Mouse (Mus musculus) mouse embryonic stem cell (cell line): Measurements from ENCODE around the gene Olfr262.
"Not testable (repeated sequence)": the region's sequence is repeated elsewhere in the genome, so short reads cannot be mapped to it uniquely, and the experiment has no call there.

Source experiments
- in situ Hi-C, 2 experiments: fragments of 300-500 bp; cut with MboI; formaldehyde crosslinking; loops; 1 replicate in 1 of 2; 3 replicates in 1 of 2; pipeline ENCODE4 v1.14.3; 2019 to 2020; ENCODE audit warnings: low sequenced_read_pairs in 2 of 2, low pct_unique_long_range_greater_than_20kb in 1 of 2, mixed read lengths in 1 of 2; ENCODE audit not compliant: unreplicated experiment in 1 of 2

Gene Olfr262

DNA sequence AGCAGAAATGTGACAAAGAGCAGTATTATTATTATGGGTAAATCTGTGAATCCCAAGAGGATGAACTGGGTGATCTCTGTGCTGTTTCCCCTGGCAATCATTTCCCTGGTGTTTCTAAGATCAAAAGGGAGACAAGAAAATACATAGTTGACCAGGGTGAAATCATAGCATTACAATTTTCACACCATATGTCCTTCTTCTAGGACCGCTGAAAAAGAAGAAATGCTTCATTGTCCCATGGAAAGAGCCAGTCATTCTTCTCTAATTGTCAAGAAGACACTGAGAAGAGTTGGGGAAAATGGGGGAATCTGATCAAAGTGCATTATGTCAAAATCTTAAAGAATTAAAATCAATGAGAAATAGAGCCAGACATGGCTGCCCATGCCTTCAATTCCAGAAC, at the start of gene Olfr262:
Olfr262 (minus strand) TSS at position 101 of the 400 bp plus-strand sequence.
- in situ Hi-C loops, result no loop called here

DNA sequence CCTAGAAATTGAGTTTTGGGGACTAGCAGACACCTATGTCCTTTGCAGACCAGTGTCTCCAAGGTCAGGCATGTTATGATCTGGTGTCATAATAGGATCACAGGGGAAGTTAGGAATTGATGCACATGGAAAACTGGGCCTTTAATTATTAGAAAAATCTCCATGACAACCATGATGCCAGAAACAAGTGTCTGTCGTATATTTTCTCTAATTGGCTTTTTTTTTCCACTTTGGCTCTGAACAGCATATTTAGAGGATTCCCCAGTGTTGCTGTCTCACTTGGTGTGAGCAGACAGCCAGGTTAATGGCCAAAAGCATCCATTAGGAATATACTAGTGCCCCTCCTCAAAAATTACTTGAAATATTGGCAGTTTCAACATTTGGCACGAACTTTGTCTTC, 38.1 kb upstream of the Olfr262 start, which contains the start of gene Olfr1434:
Olfr1434 (plus strand) TSS at position 301 of the 400 bp plus-strand sequence.
- in situ Hi-C loops, result no loop called here

DNA sequence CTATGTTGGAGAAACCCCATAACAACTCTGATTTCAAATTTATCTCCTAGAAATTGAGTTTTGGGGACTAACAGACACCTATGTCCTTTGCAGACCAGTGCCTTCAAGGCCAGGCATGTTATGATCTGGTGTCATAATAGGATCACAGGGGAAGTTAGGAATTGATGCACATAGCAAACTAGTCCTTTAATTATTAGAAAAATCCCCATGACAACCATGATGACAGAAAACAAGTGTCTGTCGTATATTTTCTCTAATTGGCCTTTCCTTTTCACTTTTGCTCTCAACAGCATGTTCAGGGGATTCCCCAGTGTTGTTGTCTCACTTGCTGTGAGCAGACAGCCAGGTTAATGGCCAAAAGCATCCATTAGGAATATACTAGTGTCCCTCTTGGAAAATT, 19.3 kb upstream of the Olfr262 start, which contains the start of gene Olfr235:
Olfr235 (plus strand) TSS at position 301 of the 400 bp plus-strand sequence.
- in situ Hi-C loops, result no loop called here

DNA sequence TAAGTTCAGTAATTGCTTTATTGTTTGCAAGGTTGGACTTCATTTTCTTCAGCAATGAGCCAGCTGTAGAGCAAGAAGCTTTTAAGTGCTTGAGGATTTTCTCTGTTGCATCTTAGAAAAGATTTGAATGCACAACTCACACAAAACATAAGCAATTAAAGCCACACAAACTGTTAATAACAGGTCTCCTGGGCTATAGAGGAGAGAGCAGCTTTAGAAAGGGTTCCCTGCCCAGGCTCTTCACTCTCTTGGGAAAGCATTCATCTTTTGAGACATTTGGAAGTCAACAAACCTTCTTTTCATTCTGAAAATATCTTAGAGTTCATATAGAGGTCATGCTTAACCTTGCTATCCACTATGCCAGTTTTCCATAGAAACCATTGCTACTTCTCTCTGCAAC, 9.0 kb downstream of the Olfr262 start, which contains the start of gene Olfr1432:
Olfr1432 (minus strand) TSS at position 101 of the 400 bp plus-strand sequence.
- in situ Hi-C loops, result not testable (repeated sequence)

DNA sequence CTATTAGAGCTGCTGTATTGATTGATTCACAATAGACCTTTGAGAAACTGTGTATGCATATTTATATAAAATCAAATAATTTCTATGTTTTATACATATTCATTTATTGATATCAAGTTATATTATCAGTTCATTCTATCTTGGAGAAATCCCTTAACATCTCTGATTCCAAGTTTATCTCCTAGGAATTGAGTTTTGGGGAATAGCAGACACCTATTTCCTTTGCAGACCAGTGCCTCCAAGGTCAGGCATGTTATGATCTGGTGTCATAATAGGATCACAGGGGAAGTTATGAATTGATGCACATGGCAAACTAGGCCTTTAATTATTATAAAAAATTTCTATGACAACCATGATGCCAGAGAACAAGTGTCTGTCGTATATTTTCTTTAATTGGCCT, 41.1 kb downstream of the Olfr262 start, which contains the start of gene Olfr1431:
Olfr1431 (plus strand) TSS at position 301 of the 400 bp plus-strand sequence.
- in situ Hi-C loops, result no loop called here

DNA sequence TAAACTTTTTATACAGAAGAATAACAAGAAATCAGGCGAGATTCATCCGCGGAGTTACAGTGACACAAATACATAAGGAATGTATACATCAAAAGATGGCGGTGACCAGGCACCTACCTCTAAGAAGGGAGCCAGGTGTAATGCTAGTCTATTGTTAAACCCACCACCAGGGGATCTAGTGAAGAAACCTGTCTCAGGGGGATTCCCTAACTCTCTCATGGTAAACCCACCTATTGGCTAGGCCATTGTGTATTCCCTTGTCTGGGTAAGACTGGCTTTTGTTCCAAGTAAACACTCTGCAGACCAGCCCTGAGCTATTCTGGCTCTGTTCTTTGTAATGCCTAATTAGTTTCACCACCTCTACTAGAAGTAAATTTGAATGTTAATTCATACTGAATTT, 42.4 kb downstream of the Olfr262 start:
- in situ Hi-C loops, result not testable (repeated sequence)
